Mouse (Mus musculus) heart, embryonic 14.5 days (tissue): ENCODE data around the gene 4930455H04Rik. TPM values are rescaled to one million over a fixed set of nuclear protein-coding genes. Genes with fewer than 3 reads are reported as not detected.
A peak's percentile ranks its signal among the peaks of the same experiment; 100 is the strongest.

Experiments used
- ATAC-seq: fragments of 200-750 bp; cut with Nextera tagmentation; 2 replicates; pipeline ENCODE4 v1.8.0; 2017; ENCODE audit warnings: low read depth, moderate TSS enrichment; ENCODE audit not compliant: insufficient number of reproducible peaks, insufficient read depth, low FRiP score
- H3K27ac ChIP-seq, 2 experiments: fragments of 200-500 bp in 1 of 2; fragments of 300-500 bp in 1 of 2; sonication (generic) in 1 of 2; replicated peaks in 1 of 2; 2 replicates each; pipeline ENCODE4 v1.5.1; 2012 to 2014; ENCODE audit warnings: low read depth in 2 of 2, low read length in 2 of 2, control low read depth in 1 of 2, mild to moderate bottlenecking in 1 of 2, mixed read lengths in 1 of 2; ENCODE audit not compliant: control insufficient read depth in 1 of 2, insufficient read depth in 1 of 2
- H3K27me3 ChIP-seq: fragments of 300-500 bp; sonication (generic); 2 replicates; pipeline ENCODE4 v1.6.1; 2014; ENCODE audit warnings: mild to moderate bottlenecking, low read length, control low read depth; ENCODE audit not compliant: control insufficient read depth, insufficient read depth
- H3K36me3 ChIP-seq: fragments of 300-500 bp; sonication (generic); 2 replicates; pipeline ENCODE4 v1.6.1; 2014; ENCODE audit warnings: mild to moderate bottlenecking, control low read depth, low read length, mixed read lengths; ENCODE audit not compliant: control insufficient read depth, insufficient read depth
- H3K4me1 ChIP-seq, 2 experiments: fragments of 200-500 bp in 1 of 2; fragments of 300-500 bp in 1 of 2; sonication (generic) in 1 of 2; 2 replicates each; pipeline ENCODE4 v1.6.1; 2012 to 2014; ENCODE audit warnings: low read length in 2 of 2, control low read depth in 1 of 2, mixed read lengths in 1 of 2; ENCODE audit not compliant: control insufficient read depth in 2 of 2, insufficient read depth in 2 of 2
- H3K4me2 ChIP-seq: fragments of 300-500 bp; sonication (generic); 2 replicates; pipeline ENCODE4 v1.6.1; 2014; ENCODE audit warnings: mild to moderate bottlenecking, low read length
- H3K4me3 ChIP-seq, 2 experiments: fragments of 200-500 bp in 1 of 2; fragments of 300-500 bp in 1 of 2; sonication (generic) in 1 of 2; 2 replicates each; pipeline ENCODE4 v1.5.1; 2012 to 2014; ENCODE audit warnings: low read length in 2 of 2, mild to moderate bottlenecking in 2 of 2, control low read depth in 1 of 2, low read depth in 1 of 2, moderate library complexity in 1 of 2; ENCODE audit not compliant: control insufficient read depth in 1 of 2, insufficient read depth in 1 of 2
- H3K9ac ChIP-seq: fragments of 300-500 bp; sonication (generic); 2 replicates; pipeline ENCODE4 v1.6.1; 2014; ENCODE audit warnings: mild to moderate bottlenecking, low read length
- H3K9me3 ChIP-seq: fragments of 300-500 bp; sonication (generic); 2 replicates; pipeline ENCODE4 v1.6.1; 2016; ENCODE audit warnings: low read length, control low read depth; ENCODE audit not compliant: control insufficient read depth
- WGBS: fragments of 180-500 bp; shearing (Covaris S2); extraction: QIAGEN DNeasy Blood & Tissue Kit; methylation state at CpG from one replicate; pipeline ENCODE4 v1.1.7; 2014; 5-methylcytosine and 5-hydroxymethylcytosine counted together
- polyA plus RNA-seq: library from polyadenylated mRNA; unstranded; fragments of >200 nt; fragmentation: Nextera tagmentation; extraction: Ambion mirVana; gene quantifications from 2 replicates; pipeline ENCODE4 v1.2.1, GENCODE M21; 2014

4930455H04Rik gene
- polyA plus RNA-seq, 1 experiment from 2014 or later = not detected

DNA sequence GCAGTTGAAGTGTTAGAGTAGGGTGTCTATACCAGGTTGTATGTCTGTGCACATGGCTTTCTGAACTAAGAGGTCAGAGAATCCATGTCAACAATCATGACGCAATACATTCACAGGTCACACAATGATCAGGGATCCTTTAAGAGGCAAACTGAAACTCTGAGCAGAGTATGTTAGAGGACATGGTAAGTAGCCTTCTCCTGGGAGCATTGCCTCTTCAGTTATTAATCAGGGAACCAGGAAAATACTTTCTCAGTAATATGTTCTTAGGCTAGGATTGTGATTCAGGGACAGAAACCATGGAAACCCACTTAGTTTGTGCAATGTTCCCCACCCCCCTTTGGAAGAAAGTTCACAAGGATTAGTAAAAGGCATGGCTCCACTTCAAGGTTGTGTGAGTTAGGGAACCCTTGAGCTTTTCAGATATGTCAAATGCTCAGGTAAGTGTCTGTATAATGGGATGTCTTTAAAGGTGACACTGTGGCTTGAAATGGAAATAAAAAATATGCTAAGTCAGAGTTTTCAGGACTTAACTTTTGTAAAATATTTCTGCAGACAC, 26.4 kb upstream of the 4930455H04Rik start:
- H3K27ac ChIP-seq = peak overlapping the region; percentile 47 to 58
- H3K9me3 ChIP-seq = no peaks in the 10 kb centered on the region
- H3K4me3 ChIP-seq = no peak overlapping the region
- ATAC-seq = no peak
- peaks cover 19 to 43% of the 10 kb centered on the region in 2 experiments for H3K4me1 ChIP-seq
- H3K27me3 ChIP-seq = no peaks in the 10 kb centered on the region
- 0 out of 2 replicates have a peak, but pooled peaks cover 3% of the 10 kb centered on the region for H3K36me3 ChIP-seq
- no peak overlapping the region for H3K4me2 ChIP-seq
- no peak overlapping the region for H3K9ac ChIP-seq
- WGBS = 78% methylated on average over 1 of the region's 1 CpGs

GRCm38 (mm10) chr3:116942751-116943150, 25.3 kb upstream of the 4930455H04Rik start:
- H3K9ac ChIP-seq = no peak overlapping the region
- H3K27ac ChIP-seq = peak overlapping the region; percentile 69 to 88; a peak in 3 of 4 replicates
- H3K9me3 ChIP-seq = no peaks in the 10 kb centered on the region
- ATAC-seq = no peak
- H3K4me1 ChIP-seq = peaks cover 19 to 43% of the 10 kb centered on the region in 2 experiments
- H3K36me3 ChIP-seq = 0 out of 2 replicates have a peak, but pooled peaks cover 3% of the 10 kb centered on the region
- WGBS = 84% methylated on average over 6 of the region's 6 CpGs
- no peak overlapping the region for H3K4me2 ChIP-seq
- H3K27me3 ChIP-seq = no peaks in the 10 kb centered on the region
- H3K4me3 ChIP-seq = no peak overlapping the region

- WGBS = 27% methylated on average over 4 of the region's 4 CpGs
- Histone ChIP-seq H3K4me3 (no peak overlapping the region), H3K4me1 (peaks cover 19 to 43% of the 10 kb centered on the region in 2 experiments), H3K9ac (no peak overlapping the region; the same call in 1 of the 2 replicates), H3K9me3 (no peaks in the 10 kb centered on the region), H3K4me2 (0 out of 2 replicates have a peak overlapping the region, but pooled peaks have one; percentile 6), H3K27me3 (no peaks in the 10 kb centered on the region), H3K27ac (peak overlapping the region; percentile 69 to 88), H3K36me3 (0 out of 2 replicates have a peak, but pooled peaks cover 3% of the 10 kb centered on the region)
- peak; percentile 61 for ATAC-seq
These were observed 24.6 kb upstream of the 4930455H04Rik start for GRCm38 (mm10) chr3:116943422-116943821.

DNA sequence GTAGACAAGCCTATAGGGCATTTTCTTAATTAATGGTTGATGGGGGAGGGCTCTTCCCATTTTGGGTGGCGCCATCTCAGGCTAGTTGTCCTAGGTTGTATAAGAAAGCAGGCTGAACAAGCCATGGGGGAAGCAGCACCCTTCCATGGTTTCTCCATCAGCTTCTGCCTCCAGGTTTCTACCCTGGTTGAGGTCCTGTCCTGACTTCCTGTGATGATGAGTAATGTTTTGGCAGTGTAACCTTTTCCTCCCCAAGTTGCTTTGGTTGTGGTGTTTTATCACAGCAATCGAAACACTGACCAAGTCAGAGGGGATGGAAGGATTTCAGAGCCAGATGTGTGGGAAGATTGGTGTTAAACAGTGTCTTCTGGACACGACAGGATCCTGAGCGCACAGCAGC, 21.6 kb upstream of the 4930455H04Rik start:
- Histone ChIP-seq H3K36me3 (no peaks in the 10 kb centered on the region), H3K4me3 (no peak overlapping the region), H3K9ac (no peak overlapping the region), H3K27me3 (no peaks in the 10 kb centered on the region), H3K4me2 (no peak overlapping the region), H3K27ac (no peak overlapping the region), H3K4me1 (peaks cover 17 to 32% of the 10 kb centered on the region in 2 experiments), H3K9me3 (no peaks in the 10 kb centered on the region)
- no peak for ATAC-seq
- 82% methylated on average over 4 of the region's 4 CpGs for WGBS

GRCm38 (mm10) chr3:116950665-116951115, 17.4 kb upstream of the 4930455H04Rik start:
- no peak overlapping the region for H3K9ac ChIP-seq
- WGBS = 76% methylated on average over 6 of the region's 6 CpGs
- no peaks in the 10 kb centered on the region for H3K36me3 ChIP-seq
- no peaks in the 10 kb centered on the region for H3K27me3 ChIP-seq
- H3K27ac ChIP-seq = no peak overlapping the region
- H3K4me2 ChIP-seq = no peak overlapping the region
- peaks cover 0 to 3% of the 10 kb centered on the region in 2 experiments; a peak in 1 of 4 replicates for H3K4me1 ChIP-seq
- H3K4me3 ChIP-seq = no peak overlapping the region
- H3K9me3 ChIP-seq = no peaks in the 10 kb centered on the region
- no peak for ATAC-seq

DNA sequence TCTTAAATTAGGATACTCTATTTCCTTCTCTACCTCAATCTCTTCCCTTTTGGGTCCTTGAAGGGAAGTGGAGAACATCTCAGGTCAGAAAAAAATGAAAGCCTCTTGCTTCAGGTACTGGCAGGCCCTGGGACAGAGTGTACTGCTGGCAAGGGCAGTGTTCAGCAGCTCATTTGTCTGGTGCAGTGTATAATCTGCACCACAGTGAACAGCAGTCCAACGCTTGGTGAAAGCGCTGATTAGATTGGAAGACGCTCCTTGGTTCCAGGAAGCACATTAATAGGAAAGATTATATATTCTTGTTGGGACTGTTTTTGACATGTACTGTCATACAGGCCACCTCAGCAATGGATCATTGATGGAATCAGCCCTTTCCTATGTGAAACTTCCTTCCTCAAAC, 16.6 kb upstream of the 4930455H04Rik start:
- Histone ChIP-seq H3K27me3 (no peaks in the 10 kb centered on the region), H3K36me3 (no peaks in the 10 kb centered on the region), H3K4me3 (no peak overlapping the region), H3K9me3 (no peaks in the 10 kb centered on the region), H3K9ac (no peak overlapping the region), H3K27ac (peak overlapping the region in 1 of 2 experiments; percentile 8; a peak in 1 of 4 replicates), H3K4me1 (peaks cover 0 to 3% of the 10 kb centered on the region in 2 experiments; a peak in 1 of 4 replicates), H3K4me2 (no peak overlapping the region)
- no peak for ATAC-seq
- 56% methylated on average over 3 of the region's 3 CpGs for WGBS

DNA sequence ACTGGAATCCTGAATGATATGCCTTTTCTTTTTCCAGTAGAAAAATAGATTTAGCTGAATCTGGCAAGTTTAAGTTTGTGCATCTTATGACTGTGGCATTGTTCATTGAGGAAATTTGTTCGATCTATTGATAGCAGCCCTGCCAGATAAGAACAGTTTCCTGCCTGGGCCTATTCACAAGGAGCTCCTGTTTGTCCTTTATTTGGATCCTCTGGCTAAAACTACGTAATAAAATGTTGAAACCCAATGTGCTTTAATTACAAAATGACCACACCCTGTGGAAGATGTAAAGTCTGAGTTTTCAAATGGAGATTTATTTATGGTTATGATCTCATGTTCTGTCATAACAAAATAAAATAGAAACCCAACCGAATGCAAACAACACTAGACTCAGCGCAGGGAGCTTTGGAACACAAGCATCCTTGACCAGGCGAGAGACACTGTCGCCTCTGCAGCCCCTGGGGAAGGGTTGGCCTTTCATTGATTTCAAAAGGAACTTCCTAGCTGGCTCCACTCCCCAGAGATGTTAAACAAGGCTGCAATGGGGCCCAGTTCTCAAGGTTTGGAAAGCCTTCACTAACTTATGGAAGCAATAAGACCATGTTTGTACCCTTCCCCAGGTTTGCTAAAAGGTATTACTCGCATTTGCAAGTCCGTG, 15.7 kb upstream of the 4930455H04Rik start:
- Histone ChIP-seq H3K9ac (no peak overlapping the region), H3K4me1 (peaks cover 0 to 3% of the 10 kb centered on the region in 2 experiments; a peak in 1 of 4 replicates), H3K27ac (peak overlapping the region in 1 of 2 experiments; percentile 19; a peak in 1 of 4 replicates), H3K36me3 (no peaks in the 10 kb centered on the region), H3K9me3 (no peaks in the 10 kb centered on the region), H3K4me2 (no peak overlapping the region), H3K4me3 (no peak overlapping the region), H3K27me3 (no peaks in the 10 kb centered on the region)
- no peak for ATAC-seq
- 72% methylated on average over 8 of the region's 8 CpGs for WGBS
